Mouse (Mus musculus): ENCODE measurements around the gene C530008M17Rik.

DNA sequence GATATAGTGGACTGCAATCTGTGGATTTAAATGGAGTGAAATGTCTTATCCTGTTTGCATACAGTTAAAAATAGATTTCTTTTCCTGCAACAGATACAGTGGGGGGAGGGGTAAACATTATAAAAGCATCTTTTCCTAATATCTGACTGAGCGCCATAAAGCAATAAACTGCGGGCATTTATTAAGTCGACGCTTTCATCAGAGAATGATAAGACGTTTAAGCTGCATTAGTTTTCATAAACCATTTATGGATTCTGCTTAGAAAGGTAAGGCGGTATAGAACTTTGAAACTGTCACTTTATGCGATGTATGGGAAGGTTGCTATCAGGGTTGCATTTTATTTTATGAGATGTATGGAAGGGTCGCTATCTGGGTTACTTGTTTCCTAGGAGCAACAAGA lies 141.7 kb downstream of the C530008M17Rik start:
- TF ChIP-seq CTCF (IDR thresholded peaks at IDR 0.05; ENCODE audit: extremely low read depth, insufficient read depth, low read length) (no peak), POLR2A (IDR thresholded peaks at IDR 0.05; ENCODE audit: extremely low read depth, insufficient read depth, low read length) (no peak)

Data from cortical plate, adult 2 months (tissue).